Mouse (Mus musculus): ENCODE results near the gene Lyrm4. TPM values are rescaled to one million over a fixed set of nuclear protein-coding genes. Genes with fewer than 3 reads are reported as not detected.
A peak's percentile ranks its signal among the peaks of the same experiment; 100 is the strongest.

Lyrm4 gene
- total RNA-seq, 2 experiments from 2014 or later, result 20.8 to 21.7 TPM

DNA sequence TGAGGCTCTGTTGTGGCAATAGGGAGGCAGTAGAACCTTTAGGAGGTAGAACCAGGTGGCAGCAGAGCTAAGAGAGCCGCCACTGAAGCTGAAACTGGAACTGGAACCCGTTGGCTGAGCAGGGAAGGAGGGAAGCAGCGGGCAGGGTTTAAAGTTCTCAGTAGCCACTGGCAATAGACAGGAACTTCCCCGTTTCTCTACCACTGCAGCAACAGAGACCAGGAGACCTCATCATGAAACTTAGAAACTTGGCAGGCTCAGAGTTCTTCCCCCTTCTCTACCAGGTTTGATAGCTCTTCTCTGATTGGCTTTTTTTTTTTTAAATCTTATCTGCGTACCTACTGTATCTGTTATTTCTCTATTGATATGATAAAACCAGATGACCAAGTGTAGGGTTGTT is 176.4 kb downstream of the Lyrm4 start:
- no peak for DNase-seq (ENCODE audit: extremely low spot score in 1 of 2, low spot score in 1 of 2)

DNA sequence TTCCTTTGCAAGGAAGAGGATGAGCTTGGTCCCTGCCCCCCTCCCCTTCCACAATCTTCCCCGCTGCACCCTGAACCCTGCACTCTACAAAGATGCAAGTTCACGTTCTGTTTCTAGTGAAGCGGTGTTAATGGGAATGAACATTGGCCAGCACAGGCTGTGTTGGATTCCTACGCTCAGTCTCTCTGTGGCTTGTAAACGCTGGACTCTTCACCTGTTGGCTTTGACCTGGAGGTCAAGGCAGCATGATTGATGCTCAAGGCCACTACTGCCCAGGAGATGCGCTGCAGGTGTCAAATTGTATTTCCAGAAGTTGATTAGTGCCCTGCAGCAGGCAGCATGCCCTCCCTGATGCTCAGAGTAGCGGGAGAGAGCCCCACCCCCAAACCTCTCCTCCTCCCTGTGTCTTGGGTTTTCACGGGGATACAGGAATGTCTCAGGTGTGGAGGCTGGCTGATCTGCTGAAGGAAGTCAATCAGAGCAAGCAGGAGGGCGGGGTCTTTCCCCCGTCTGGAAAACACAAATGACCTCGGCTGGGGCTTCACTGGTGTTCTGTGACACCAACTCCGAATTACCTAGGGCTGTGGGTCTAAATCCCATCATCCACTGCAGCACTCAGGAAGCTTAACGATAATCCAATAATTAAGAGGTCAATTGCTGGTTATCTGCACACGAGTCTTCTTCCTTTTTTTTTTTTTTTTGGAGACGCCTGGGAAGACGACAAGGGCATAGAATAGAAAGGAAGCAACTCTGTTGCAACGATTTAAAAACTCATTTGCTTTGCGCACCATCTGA is 177.3 kb downstream of the Lyrm4 start:
- no peak for DNase-seq (ENCODE audit: extremely low spot score in 1 of 2, low spot score in 1 of 2)

GRCm38 (mm10) chr13:35937991-35938390 is 179.3 kb downstream of the Lyrm4 start:
- DNase-seq (ENCODE audit: extremely low spot score in 1 of 2, low spot score in 1 of 2), result peak in 1 of 2 experiments; percentile 18

Other genes with a start within 250 kb of the Lyrm4 start
- 1 to 10 TPM; 6.7 to 7.5 TPM for gene Rpp40, start 211.2 kb downstream of the Lyrm4 start, total RNA-seq (2021)
- 10 to 100 TPM; 10.7 to 15.7 TPM for gene Ppp1r3g, start 158.7 kb downstream of the Lyrm4 start, total RNA-seq (2021)
- gene Fars2, start 114 bp downstream of the Lyrm4 start, total RNA-seq (2021), result 10 to 100 TPM; 33.8 to 37.6 TPM

All from layer of hippocampus, postnatal 25 days (tissue).